Mouse (Mus musculus): Measurements from ENCODE around the gene Nfatc3.

DNA sequence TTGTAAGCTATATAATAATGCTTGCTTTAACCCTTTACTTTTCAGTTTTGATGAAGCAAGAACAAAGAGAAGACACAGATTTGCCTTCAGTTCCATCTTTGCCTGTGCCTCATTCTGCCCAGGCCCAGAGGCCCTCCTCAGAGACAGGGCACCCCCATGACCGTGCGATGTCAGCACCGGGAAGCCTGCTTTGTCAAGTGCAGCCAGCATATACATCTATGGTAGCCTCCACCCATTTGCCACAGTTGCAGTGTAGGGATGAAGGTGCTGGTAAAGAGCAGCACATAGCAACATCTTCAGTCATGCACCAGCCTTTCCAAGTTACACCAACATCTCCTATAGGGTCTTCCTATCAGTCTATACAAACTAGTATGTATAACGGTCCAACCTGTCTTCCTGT, 49.4 kb downstream of the Nfatc3 start:
- TF ChIP-seq CTCF (IDR thresholded peaks at IDR 0.05; ENCODE audit: borderline replicate concordance, insufficient read depth, low read length) (no peak), POLR2A (IDR thresholded peaks at IDR 0.05; ENCODE audit: low read depth, low read length) (no peak)

All from embryonic fibroblast, embryonic 13.5 days (primary cell).